Mouse (Mus musculus) frontal cortex, adult (tissue): Measurements from ENCODE around the gene Fryl.
A peak's percentile ranks its signal among the peaks of the same experiment; 100 is the strongest.

ENCODE experiments used
- ATAC-seq: cut with Nextera tagmentation; 2 replicates; pipeline ENCODE4 v1.9.2; 2017; ENCODE audit warnings: mild to moderate bottlenecking, moderate library complexity, mixed read lengths; ENCODE audit not compliant: low TSS enrichment

Fryl gene

GRCm38 (mm10) chr5:73194740-73195139 is 61.7 kb downstream of the Fryl start:
- no peak for ATAC-seq

- ATAC-seq, result no peak
These were observed 62.3 kb downstream of the Fryl start for GRCm38 (mm10) chr5:73194083-73194570.

- ATAC-seq, result no peak
These were observed 62.8 kb downstream of the Fryl start for GRCm38 (mm10) chr5:73193627-73194026.

DNA sequence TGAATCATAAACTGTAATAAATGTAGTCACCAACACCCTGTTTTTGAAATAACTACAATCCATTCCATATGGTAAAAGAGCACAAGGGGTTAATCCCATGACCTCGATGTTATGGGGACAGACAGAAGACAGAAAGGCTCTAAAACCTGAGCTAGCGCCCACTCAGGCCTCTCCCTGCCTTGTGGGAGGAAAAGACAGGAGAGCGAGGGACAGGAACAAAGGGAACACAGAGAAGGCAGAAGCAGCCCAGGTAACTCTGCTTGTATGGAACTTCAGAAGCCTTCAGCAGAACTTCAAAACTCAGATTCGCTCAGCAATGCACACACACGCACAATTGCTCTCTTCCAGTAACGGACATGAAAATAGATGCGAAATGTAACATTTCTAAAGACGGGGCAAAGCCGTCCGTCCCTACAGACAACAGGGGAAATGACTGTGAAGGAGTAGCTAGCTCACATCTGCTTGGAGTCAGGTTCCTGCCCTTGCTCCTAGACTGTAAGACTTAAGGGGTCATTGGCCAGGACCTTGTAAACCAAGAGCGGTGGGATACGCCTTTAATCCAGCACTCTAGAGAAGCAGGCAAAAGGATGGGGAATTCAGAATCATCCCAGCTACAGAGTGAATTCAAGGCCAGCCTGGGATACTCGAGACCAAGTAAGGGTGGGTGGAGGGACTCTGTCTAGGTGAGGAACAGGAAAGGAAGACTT is 63.4 kb downstream of the Fryl start:
- ATAC-seq, result no peak

- no peak for ATAC-seq
These were observed 64.7 kb downstream of the Fryl start for GRCm38 (mm10) chr5:73191765-73192164.

DNA sequence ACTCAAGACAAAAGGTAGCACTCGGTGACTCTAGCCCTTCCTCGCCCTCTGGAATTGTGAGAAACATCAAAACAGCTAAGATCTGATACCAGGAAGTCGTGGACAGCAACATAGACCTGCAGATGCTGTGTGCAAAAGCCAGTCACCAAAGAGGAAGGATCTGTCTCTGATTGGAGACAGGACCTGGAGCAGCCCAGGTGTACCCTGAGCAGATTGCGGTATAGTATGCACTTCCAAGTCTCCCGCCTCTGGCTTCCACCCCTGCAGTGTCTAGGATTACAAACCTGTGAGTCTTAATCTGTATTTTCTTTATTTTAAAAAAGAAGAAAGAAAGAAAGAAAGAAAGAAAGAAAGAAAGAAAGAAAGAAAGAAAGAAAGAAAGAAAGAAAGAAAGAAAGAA is 66.3 kb downstream of the Fryl start:
- no peak for ATAC-seq

- ATAC-seq, result no peak
These were observed 66.8 kb downstream of the Fryl start for GRCm38 (mm10) chr5:73189443-73190160.

- ATAC-seq, result no peak
These were observed 67.8 kb downstream of the Fryl start for GRCm38 (mm10) chr5:73188576-73188975.

DNA sequence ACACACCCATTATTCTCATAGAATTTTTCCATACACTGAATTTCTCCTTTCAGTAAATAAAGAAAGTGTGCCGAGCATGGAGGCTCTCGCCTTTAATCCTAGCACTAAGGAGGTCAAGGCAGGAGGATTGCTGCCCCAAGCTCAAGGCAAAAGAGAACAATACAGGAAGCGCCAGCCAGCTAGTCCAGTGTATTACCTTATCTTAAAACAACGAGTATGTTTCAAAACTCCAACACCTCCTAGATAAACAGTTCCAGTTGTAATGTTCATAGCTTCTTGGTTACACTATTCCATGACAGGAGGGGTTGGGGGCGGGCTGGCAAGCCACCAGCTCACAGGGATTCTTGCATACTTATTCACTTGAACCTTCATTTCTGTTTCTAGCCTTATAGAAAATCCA is 68.3 kb downstream of the Fryl start:
- ATAC-seq, result peak; percentile 23; the same call in 1 of the 2 replicates

DNA sequence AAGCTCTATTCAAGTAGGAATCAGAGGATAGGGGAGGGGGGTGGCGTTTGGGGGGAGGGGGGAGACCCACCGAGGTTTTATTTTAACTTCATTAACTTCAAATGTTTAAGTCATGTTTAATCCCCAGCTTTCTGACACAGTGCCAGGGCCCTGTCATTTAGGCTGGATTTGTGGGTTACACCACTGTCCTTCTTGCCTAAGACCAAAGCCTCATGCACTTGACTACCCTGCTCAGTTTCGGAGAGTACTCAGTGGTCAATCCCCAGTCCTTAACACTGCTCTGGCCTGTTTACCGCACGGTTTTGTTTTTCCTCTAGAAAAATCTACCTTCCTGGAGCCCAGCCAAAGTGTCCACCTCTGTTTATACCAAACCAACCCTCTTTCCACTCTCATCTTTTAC is 69.5 kb downstream of the Fryl start:
- no peak for ATAC-seq

DNA sequence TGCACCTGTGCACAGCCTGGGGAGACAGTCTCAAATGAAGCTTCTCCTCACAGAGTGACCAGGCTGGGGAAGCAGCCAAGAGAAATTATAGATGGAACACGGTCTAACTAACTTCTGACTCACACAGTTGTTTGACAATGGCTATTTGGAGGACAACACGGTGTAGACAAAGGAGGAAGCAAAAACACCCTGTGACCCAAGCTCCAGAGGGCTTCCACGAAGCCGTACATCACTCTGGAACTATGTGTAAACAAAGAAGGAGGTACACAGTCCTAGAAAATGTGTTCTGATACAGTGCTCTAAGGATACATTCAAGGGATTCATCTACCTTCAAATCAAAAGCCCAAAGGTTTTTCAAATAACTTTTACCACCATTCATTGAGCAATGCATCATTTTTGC is 71.0 kb downstream of the Fryl start:
- no peak for ATAC-seq

GRCm38 (mm10) chr5:73182701-73183447 is 73.5 kb downstream of the Fryl start:
- no peak for ATAC-seq

DNA sequence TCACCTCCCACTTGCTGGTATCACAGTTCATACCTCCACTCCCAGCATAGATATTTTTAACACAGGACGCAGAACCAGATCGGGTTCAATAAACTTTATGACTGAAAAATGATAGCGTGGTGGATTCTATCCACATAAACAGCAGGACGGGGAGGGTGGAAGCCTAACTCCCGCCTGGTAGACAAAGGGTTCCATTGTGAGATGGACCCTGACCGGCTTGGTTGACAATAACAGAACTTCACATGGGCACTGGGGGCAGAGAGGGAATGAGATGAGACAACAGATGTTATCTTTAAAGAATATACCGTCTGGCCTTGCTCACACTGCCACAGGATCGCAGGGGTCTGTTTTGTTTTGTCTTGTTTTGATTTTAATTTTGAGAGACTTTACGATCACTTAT is 74.2 kb downstream of the Fryl start:
- ATAC-seq, result no peak

- no peak for ATAC-seq
These were observed 80.1 kb downstream of the Fryl start for GRCm38 (mm10) chr5:73176294-73176693.

GRCm38 (mm10) chr5:73175377-73176147 is 80.9 kb downstream of the Fryl start:
- ATAC-seq, result no peak

DNA sequence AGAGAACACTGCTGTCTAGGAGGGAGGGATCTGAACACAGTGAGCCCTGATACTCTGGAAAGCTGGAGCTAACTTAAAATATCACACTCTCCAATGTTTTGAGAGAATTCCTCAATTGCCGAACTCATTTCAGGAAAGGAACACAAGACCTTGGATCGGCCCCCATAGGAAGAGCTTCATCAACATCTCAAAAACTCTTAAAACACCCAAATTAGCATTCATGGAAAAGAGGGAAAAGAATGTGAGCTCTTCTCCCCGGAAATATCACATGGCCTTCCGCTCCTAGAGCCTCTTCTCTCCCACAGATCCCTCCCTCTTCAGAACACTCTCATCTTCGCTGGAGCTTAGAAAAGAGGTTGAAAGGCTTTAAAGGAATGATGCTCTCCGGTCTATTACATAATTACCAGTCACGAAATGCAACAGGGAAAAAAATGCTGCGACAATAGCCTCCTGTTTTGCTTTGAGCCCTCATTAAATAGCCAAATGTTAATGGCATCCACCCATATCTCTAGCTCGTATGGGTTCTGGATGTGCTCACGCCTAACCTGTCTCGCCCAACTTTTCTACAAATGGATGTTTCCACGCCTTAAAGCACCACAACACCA is 84.4 kb downstream of the Fryl start:
- 0 out of 2 replicates have a peak, but pooled peaks have one; percentile 39 for ATAC-seq

DNA sequence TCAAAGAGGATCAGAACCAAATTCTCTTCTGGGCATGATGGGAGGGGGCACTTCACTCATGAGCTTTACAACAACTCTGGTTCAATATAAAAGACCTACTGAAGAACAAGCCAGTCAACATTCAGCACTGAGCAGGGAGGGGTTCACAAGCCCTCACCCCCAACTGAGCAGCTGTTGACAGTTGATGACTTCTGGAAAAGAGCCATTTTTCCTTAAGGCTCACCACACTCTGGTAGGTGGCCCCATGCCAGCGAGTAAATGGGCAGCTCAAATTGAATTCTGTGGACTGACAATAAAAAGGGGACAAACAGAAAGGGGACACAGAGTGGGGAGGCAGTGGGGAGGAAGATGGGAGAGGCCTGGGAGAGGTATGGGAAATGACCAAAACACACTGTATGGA is 85.2 kb downstream of the Fryl start:
- ATAC-seq, result no peak

GRCm38 (mm10) chr5:73168769-73169272 is 87.6 kb downstream of the Fryl start:
- ATAC-seq, result 0 out of 2 replicates have a peak, but pooled peaks have one; percentile 14

DNA sequence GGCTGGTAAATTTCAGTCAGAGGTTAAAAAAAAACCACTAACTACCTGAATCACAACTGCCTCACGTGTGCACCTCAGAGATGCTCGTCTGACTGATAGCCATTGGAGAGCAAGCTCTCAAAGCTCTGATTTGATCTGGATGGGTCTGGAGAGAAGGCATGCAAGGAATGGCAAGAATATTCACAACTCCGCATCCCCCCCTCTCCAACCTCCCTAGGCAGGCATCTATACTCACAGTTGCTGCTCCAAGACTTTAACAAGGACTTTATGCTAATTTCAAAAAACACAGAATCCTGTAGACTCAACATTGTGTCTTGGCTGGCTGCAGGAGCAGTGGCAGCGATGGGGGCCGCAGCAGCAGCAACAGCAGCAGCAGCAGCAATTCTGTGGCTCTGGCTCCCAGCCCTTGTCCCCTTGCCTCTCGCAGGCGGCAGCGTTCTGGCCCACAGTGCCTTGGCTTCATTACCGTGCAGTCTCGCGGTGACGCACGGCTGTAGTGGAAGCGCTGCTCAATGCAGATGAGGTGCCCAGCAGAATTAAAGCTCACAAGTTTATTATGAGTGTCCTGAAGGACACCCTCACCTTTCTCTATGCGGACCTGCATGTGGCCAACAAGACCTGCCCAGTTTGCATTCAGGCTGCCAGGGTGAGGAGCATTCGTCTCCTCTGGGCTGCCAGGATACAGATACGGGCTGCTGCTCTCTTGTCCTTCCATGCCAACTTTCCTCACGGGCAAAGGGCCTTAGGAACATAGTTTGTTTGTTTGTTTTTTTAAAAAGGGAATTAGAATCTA is 88.2 kb downstream of the Fryl start:
- peak; percentile 67 for ATAC-seq

- no peak for ATAC-seq
These were observed 92.4 kb downstream of the Fryl start for GRCm38 (mm10) chr5:73163970-73164369.
